Mouse (Mus musculus) cerebellum, postnatal 4 days (tissue): Measurements from ENCODE around the gene Tmcc2.

Source experiments
- DNase-seq, 2 experiments: peaks; one replicate each; pipeline ENCODE4 v3.0.0; 2022; ENCODE audit warnings: low spot score in 2 of 2, mixed read lengths in 1 of 2

The Tmcc2 gene

GRCm38 (mm10) chr1:132341731-132342501 is 49.2 kb downstream of the Tmcc2 start:
- DNase-seq: no peak

GRCm38 (mm10) chr1:132338027-132338660 is 52.9 kb downstream of the Tmcc2 start:
- DNase-seq: no peak

GRCm38 (mm10) chr1:132336921-132337320 is 54.2 kb downstream of the Tmcc2 start:
- DNase-seq: no peak

GRCm38 (mm10) chr1:132335378-132335965 is 55.6 kb downstream of the Tmcc2 start:
- DNase-seq: no peak

- no peak for DNase-seq
Observed at GRCm38 (mm10) chr1:132334178-132334801, 56.8 kb downstream of the Tmcc2 start.

GRCm38 (mm10) chr1:132333675-132334141 is 57.4 kb downstream of the Tmcc2 start:
- no peak for DNase-seq

GRCm38 (mm10) chr1:132333201-132333600 is 57.9 kb downstream of the Tmcc2 start:
- no peak for DNase-seq

- DNase-seq: no peak
Observed at GRCm38 (mm10) chr1:132331283-132331682, 59.8 kb downstream of the Tmcc2 start.

- DNase-seq: no peak
Observed at GRCm38 (mm10) chr1:132330397-132330796, 60.7 kb downstream of the Tmcc2 start.

GRCm38 (mm10) chr1:132329656-132330055 is 61.4 kb downstream of the Tmcc2 start:
- no peak for DNase-seq

- DNase-seq: no peak
Observed at GRCm38 (mm10) chr1:132328565-132328964, 62.5 kb downstream of the Tmcc2 start.

GRCm38 (mm10) chr1:132327477-132327876 is 63.6 kb downstream of the Tmcc2 start:
- DNase-seq: no peak

- DNase-seq: peak in 1 of 2 experiments; percentile 67
Observed at GRCm38 (mm10) chr1:132326777-132327176, 64.3 kb downstream of the Tmcc2 start.

- peak; percentile 46 to 82 for DNase-seq
Observed at GRCm38 (mm10) chr1:132322711-132323542, 68.2 kb downstream of the Tmcc2 start.

GRCm38 (mm10) chr1:132321821-132322580 is 69.1 kb downstream of the Tmcc2 start:
- no peak for DNase-seq

- peak; percentile 51 to 76 for DNase-seq
Observed at GRCm38 (mm10) chr1:132319242-132319641, 71.8 kb downstream of the Tmcc2 start.

GRCm38 (mm10) chr1:132317894-132318863 is 72.9 kb downstream of the Tmcc2 start:
- no peak for DNase-seq

- no peak for DNase-seq
Observed at GRCm38 (mm10) chr1:132317413-132317812, 73.7 kb downstream of the Tmcc2 start.

GRCm38 (mm10) chr1:132316625-132316994 is 74.5 kb downstream of the Tmcc2 start:
- DNase-seq: no peak
